Mouse (Mus musculus) ES-E14 (cell line): ENCODE measurements around the gene Unc5b. TPM values are rescaled to one million over a fixed set of nuclear protein-coding genes. Genes with fewer than 3 reads are reported as not detected.

Experiments
- DNase-seq: peaks from one replicate; pipeline ENCODE4 v3.0.0-alpha.2; 2013; ENCODE audit warnings: low read depth, low spot score
- H3K27ac ChIP-seq: 2 replicates; pipeline ENCODE4 v1.5.1; 2012; ENCODE audit warnings: low read depth, mild to moderate bottlenecking, low read length, moderate library complexity, mixed read lengths; ENCODE audit not compliant: poor library complexity, insufficient read depth, severe bottlenecking
- H3K36me3 ChIP-seq: 2 replicates; pipeline ENCODE4 v1.6.1; 2012; ENCODE audit warnings: mild to moderate bottlenecking, low read length, moderate library complexity, mixed read lengths; ENCODE audit not compliant: control insufficient read depth, poor library complexity, insufficient read depth, severe bottlenecking
- H3K4me1 ChIP-seq, 2 experiments: fragments of 150-350 bp in 1 of 2; sonication (generic) in 1 of 2; 2 replicates each; pipeline ENCODE4 v1.6.1; 2012; ENCODE audit warnings: low read length in 2 of 2, mild to moderate bottlenecking in 1 of 2, mixed read lengths in 1 of 2; ENCODE audit not compliant: control insufficient read depth in 2 of 2, insufficient read depth in 2 of 2, poor library complexity in 1 of 2
- H3K4me3 ChIP-seq, 2 experiments: fragments of 150-350 bp in 1 of 2; sonication (generic) in 1 of 2; 2 replicates each; pipeline ENCODE4 v1.5.1; 2012; ENCODE audit warnings: low read length in 2 of 2, low read depth in 1 of 2, mild to moderate bottlenecking in 1 of 2, mixed read lengths in 1 of 2; ENCODE audit not compliant: insufficient read depth in 1 of 2, poor library complexity in 1 of 2, severe bottlenecking in 1 of 2
- H3K9ac ChIP-seq: 2 replicates; pipeline ENCODE4 v1.6.1; 2012; ENCODE audit warnings: low read depth, mild to moderate bottlenecking, low read length, mixed read lengths; ENCODE audit not compliant: poor library complexity, insufficient read depth, severe bottlenecking
- H3K9me3 ChIP-seq: fragments of 150-350 bp; sonication (generic); 2 replicates; pipeline ENCODE4 v1.6.1; 2012; ENCODE audit warnings: low read depth, mild to moderate bottlenecking, low read length; ENCODE audit not compliant: control insufficient read depth, insufficient read depth
- CHD2 ChIP-seq: IDR thresholded peaks from 2 replicates; pipeline ENCODE4 v1.6.1; 2014; ENCODE audit warnings: mild to moderate bottlenecking, low read depth, low read length, inconsistent platforms
- HCFC1 ChIP-seq: IDR thresholded peaks from 2 replicates; pipeline ENCODE4 v1.6.1; 2012; ENCODE audit warnings: low read length, inconsistent platforms, borderline replicate concordance; ENCODE audit not compliant: insufficient read depth
- MAFK ChIP-seq: IDR thresholded peaks from 2 replicates; pipeline ENCODE4 v1.6.1; 2014; ENCODE audit warnings: mild to moderate bottlenecking, low read depth, low read length, inconsistent platforms; ENCODE audit not compliant: insufficient read depth
- ZC3H11A ChIP-seq: IDR thresholded peaks from 2 replicates; pipeline ENCODE4 v1.6.1; 2012; ENCODE audit warnings: low read depth, mild to moderate bottlenecking, inconsistent platforms, low read length, borderline replicate concordance
- ZNF384 ChIP-seq: IDR thresholded peaks from 2 replicates; pipeline ENCODE4 v1.6.1; 2012; ENCODE audit warnings: low read depth, low read length, inconsistent platforms
- in situ Hi-C, 2 experiments: fragments of 600-800 bp; cut with MboI; formaldehyde crosslinking; loops; one replicate each; pipeline ENCODE4 v1.15.1; 2025; ENCODE audit warnings: low sequenced_read_pairs in 2 of 2, inconsistent platforms in 1 of 2; ENCODE audit not compliant: unreplicated experiment in 2 of 2
- total RNA-seq: library from RNA; depleted of rRNA; stranded (reverse); fragments of 300-350 nt; gene quantifications from 2 replicates; pipeline ENCODE4 v1.2.3, GENCODE M21; 2012

Unc5b gene
- total RNA-seq, 1 experiment = 82.0 TPM

DNA sequence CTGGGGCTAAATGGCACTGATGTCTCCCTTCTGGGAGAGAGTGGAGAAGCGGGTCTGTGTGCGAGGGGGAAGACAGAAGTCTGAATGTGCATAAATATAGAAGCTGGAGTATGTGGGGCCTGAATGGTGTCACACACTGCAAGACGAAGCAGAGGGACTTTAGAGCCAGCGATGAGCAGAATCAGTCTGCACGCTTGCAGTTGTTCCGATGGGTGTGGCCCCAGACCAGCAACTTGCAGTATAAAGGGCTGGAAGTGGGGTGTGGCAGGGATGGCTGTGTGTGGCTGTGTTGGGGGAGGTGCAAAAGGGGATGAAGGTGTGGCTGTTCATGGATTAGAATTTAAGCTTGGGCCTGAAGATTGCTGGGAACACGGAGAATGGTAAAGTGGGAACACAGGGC lies 62.8 kb downstream of the Unc5b start:
- Histone ChIP-seq H3K9me3 (no peaks in the 10 kb centered on the region), H3K27ac (no peak overlapping the region), H3K4me3 (no peak overlapping the region), H3K36me3 (peaks cover 34% of the 10 kb centered on the region), H3K4me1 (peaks cover 0 to 16% of the 10 kb centered on the region in 2 experiments; a peak in 2 of 4 replicates), H3K9ac (no peak overlapping the region)
- in situ Hi-C loops = no loop called here
- no peak for TF ChIP-seq CHD2
- no peak for TF ChIP-seq ZC3H11A
- no peak for TF ChIP-seq ZNF384
- no peak for TF ChIP-seq MAFK
- no peak for TF ChIP-seq HCFC1
- DNase-seq = no peak

DNA sequence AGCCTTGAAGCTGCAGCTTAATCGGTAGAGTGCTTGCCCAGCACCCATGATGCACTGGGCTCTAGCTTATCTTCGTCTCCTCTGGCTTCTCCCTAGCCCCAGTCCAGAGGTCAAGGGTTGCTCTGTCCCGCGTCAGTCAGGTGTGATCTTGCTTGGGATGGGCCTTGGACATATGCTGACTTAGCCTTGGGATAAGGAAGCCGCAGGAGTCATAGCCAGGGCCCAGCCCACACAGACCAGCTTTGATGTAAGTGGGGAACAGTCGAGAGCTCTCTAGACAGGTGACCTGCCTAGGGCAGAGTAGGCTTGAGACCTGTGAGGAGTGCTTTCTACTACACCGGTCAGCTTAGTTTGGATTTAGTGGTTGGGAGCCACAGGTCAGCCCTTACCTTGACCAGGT lies 64.0 kb downstream of the Unc5b start:
- peaks cover 30% of the 10 kb centered on the region for H3K36me3 ChIP-seq
- in situ Hi-C loops = no loop called here

DNA sequence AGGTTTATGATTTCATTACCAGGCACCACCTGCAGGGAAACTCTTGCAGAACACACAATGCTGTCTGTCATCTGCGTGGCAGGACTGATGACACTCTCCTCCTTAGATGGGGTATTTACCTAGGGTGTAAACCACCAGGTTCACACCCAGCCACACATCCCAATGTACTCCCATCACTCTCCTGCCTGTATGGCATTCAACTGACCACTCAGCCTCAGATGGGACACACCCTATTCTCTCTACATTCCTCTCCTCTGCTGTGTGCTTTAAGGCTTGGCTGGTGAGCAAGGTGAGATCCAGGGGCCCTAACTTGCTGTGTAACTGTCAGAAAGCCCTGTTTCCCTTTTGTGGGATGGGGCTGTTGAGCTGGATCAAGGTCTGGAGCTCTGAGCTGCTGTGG lies 69.3 kb downstream of the Unc5b start:
- H3K9ac ChIP-seq = no peak overlapping the region

More for the DNA sequence above, 64.0 kb downstream of the Unc5b start:
- peaks cover 0 to 16% of the 10 kb centered on the region in 2 experiments; a peak in 2 of 4 replicates for H3K4me1 ChIP-seq
- DNase-seq = no peak
- no peak overlapping the region for H3K9ac ChIP-seq
- no peak overlapping the region for H3K4me3 ChIP-seq
- TF ChIP-seq ZC3H11A = no peak
- no peak for TF ChIP-seq CHD2
- H3K9me3 ChIP-seq = no peaks in the 10 kb centered on the region
- H3K27ac ChIP-seq = no peak overlapping the region

DNA sequence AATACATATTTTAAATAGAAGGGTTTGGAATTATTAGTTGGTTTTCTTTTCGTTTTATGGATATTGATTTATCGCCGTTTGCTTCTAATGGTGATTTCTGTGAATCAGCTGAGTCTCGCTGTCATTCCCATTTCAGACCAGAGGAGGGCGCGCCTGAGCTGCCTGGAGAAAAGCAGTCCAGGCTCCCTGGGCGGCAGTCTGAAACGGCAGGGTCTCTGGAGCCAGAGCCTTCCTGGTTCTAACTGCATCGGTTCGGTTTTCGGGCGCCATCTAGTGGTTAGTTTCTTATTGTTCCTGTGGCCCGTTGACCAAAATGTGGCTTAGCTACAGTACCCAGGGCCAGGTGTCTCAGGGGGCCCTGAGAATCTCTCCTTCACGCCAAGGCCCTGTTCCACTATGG lies 71.0 kb downstream of the Unc5b start:
- no peaks in the 10 kb centered on the region for H3K9me3 ChIP-seq
- in situ Hi-C loops = no loop called here
- H3K36me3 ChIP-seq = peaks cover 7% of the 10 kb centered on the region
- H3K27ac ChIP-seq = no peak overlapping the region
- DNase-seq = peak; percentile 99
- H3K9ac ChIP-seq = no peak overlapping the region
- H3K4me1 ChIP-seq = no peaks in the 10 kb centered on the region
- no peak for TF ChIP-seq ZNF384
- peak; percentile 48; the same call in 1 of the 2 replicates for TF ChIP-seq HCFC1
- TF ChIP-seq CHD2 = no peak
- TF ChIP-seq ZC3H11A = peak; percentile 92
- no peak for TF ChIP-seq MAFK
- H3K4me3 ChIP-seq = no peak overlapping the region

More for the DNA sequence above, 69.3 kb downstream of the Unc5b start:
- Histone ChIP-seq H3K4me1 (no peaks in the 10 kb centered on the region; a peak in 1 of 4 replicates), H3K9me3 (no peaks in the 10 kb centered on the region), H3K4me3 (no peak overlapping the region), H3K27ac (no peak overlapping the region), H3K36me3 (peaks cover 21% of the 10 kb centered on the region)
- in situ Hi-C loops = no loop called here
- TF ChIP-seq HCFC1 (no peak), CHD2 (no peak), ZNF384 (no peak), MAFK (no peak), ZC3H11A (no peak)
- no peak for DNase-seq

DNA sequence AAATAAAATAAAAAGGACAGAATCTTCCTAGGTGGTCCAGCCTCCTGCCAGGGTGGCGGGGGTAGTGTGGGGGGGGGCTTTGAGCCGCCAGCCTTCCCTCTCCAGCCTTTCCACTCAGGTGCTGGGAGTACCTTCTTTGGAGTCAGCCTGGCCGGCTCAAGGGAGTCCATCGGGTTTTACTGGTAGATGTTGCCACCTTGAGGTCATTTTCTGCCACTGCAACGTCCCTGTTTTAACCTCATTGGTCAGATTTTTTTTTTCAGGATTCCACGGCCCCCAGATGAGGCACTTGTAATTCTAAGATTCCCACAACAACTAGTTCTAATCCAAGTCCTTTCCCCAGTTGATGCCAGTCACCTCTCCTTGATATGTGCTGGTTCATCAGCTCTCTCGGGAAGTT lies 74.4 kb downstream of the Unc5b start:
- no peaks in the 10 kb centered on the region for H3K9me3 ChIP-seq
- in situ Hi-C loops = loop anchor here (5.0 to 10.0 kb wide), 4 partner anchors 132 to 452 kb away; no protein-coding TSS in a partner anchor
- TF ChIP-seq MAFK (no peak), CHD2 (no peak), ZC3H11A (peak; percentile 81), HCFC1 (no peak), ZNF384 (peak; percentile 84)
- peak; percentile 55 for DNase-seq
- H3K4me1 ChIP-seq = no peaks in the 10 kb centered on the region; a peak in 1 of 4 replicates
- no peak overlapping the region for H3K9ac ChIP-seq
- no peaks in the 10 kb centered on the region for H3K36me3 ChIP-seq
- H3K27ac ChIP-seq = no peak overlapping the region
- no peak overlapping the region for H3K4me3 ChIP-seq
